Mouse (Mus musculus) forebrain, embryonic 14.5 days (tissue): Measurements from ENCODE around the gene Gpsm1. TPM values are rescaled to one million over a fixed set of nuclear protein-coding genes. Genes with fewer than 3 reads are reported as not detected.
A peak's percentile ranks its signal among the peaks of the same experiment; 100 is the strongest.
"Not testable (repeated sequence)": the region's sequence is repeated elsewhere in the genome, so short reads cannot be mapped to it uniquely, and the experiment has no call there.

Source experiments
- ATAC-seq: fragments of 200-750 bp; cut with Nextera tagmentation; 2 replicates; pipeline ENCODE4 v1.8.0; 2017; ENCODE audit warnings: mild to moderate bottlenecking, moderate library complexity
- DNase-seq: peaks from one replicate; pipeline ENCODE4 v3.0.0-alpha.2; 2015; ENCODE audit warnings: low spot score
- H3K27ac ChIP-seq: fragments of 300-500 bp; sonication (generic); 2 replicates; pipeline ENCODE4 v1.5.1; 2014; ENCODE audit warnings: low read depth, mild to moderate bottlenecking, control low read depth, low read length, moderate library complexity
- H3K27me3 ChIP-seq: fragments of 300-500 bp; sonication (generic); replicated peaks from 2 replicates; pipeline ENCODE4 v1.6.1; 2014; ENCODE audit warnings: low read length, control low read depth, mixed read lengths; ENCODE audit not compliant: control insufficient read depth, insufficient read depth
- H3K36me3 ChIP-seq: fragments of 300-500 bp; sonication (generic); 2 replicates; pipeline ENCODE4 v1.6.1; 2014; ENCODE audit warnings: low read length, control low read depth; ENCODE audit not compliant: control insufficient read depth, insufficient read depth
- H3K4me1 ChIP-seq: fragments of 300-500 bp; sonication (generic); 2 replicates; pipeline ENCODE4 v1.6.1; 2014; ENCODE audit warnings: antibody characterized with exemption, low read length, control low read depth; ENCODE audit not compliant: control insufficient read depth, insufficient read depth
- H3K4me2 ChIP-seq: fragments of 300-500 bp; sonication (generic); 2 replicates; pipeline ENCODE4 v1.6.1; 2014; ENCODE audit warnings: mild to moderate bottlenecking, control low read depth, low read length
- H3K4me3 ChIP-seq: fragments of 300-500 bp; sonication (generic); 2 replicates; pipeline ENCODE4 v1.5.1; 2014; ENCODE audit warnings: low read depth, low read length, control low read depth
- H3K9ac ChIP-seq: fragments of 300-500 bp; sonication (generic); 2 replicates; pipeline ENCODE4 v1.6.1; 2014; ENCODE audit warnings: mild to moderate bottlenecking, low read length, control low read depth, moderate library complexity
- H3K9me3 ChIP-seq: fragments of 300-500 bp; sonication (generic); replicated peaks from 2 replicates; pipeline ENCODE4 v1.6.1; 2016; ENCODE audit warnings: low read length, control low read depth, mixed read lengths; ENCODE audit not compliant: control insufficient read depth
- WGBS: fragments of 180-500 bp; shearing (Covaris S2); extraction: QIAGEN DNeasy Blood & Tissue Kit; methylation state at CpG from one replicate; pipeline ENCODE4 v1.1.7; 2014; 5-methylcytosine and 5-hydroxymethylcytosine counted together
- polyA plus RNA-seq: library from polyadenylated mRNA; unstranded; fragments of >200 nt; fragmentation: Nextera tagmentation; extraction: Ambion mirVana; gene quantifications from 2 replicates; pipeline ENCODE4 v1.2.1, GENCODE M21; 2014

Gpsm1 gene
- polyA plus RNA-seq, 1 experiment from 2014 or later, result 56.0 TPM

DNA sequence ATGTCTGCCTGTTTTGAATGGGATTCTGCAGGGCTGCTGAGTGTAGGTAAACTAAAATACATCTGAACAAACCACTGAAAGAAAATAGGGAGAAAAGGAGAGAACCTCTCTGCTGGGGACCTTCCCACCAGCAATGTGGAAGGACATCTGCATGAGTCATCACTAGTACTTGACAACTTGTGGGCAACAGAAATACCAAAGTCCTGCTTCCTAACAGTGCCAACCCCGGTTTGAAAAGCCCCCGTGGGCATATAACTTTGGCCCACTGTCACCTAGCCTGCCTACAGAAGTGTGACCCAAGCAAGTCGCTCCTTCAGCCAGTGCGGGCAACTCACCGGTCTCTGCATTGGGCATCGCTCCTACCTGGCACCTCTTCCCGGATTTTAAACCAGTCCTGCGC is 57.1 kb downstream of the Gpsm1 start:
- ATAC-seq (no peak), DNase-seq (no peak)
- Histone ChIP-seq H3K4me3 (no peak overlapping the region), H3K4me2 (no peak overlapping the region), H3K36me3 (peaks cover 98% of the 10 kb centered on the region), H3K9ac (no peak overlapping the region), H3K27ac (no peak overlapping the region), H3K9me3 (no peaks in the 10 kb centered on the region), H3K27me3 (no peaks in the 10 kb centered on the region), H3K4me1 (no peaks in the 10 kb centered on the region)
- 99% methylated on average over 8 of the region's 8 CpGs for WGBS

DNA sequence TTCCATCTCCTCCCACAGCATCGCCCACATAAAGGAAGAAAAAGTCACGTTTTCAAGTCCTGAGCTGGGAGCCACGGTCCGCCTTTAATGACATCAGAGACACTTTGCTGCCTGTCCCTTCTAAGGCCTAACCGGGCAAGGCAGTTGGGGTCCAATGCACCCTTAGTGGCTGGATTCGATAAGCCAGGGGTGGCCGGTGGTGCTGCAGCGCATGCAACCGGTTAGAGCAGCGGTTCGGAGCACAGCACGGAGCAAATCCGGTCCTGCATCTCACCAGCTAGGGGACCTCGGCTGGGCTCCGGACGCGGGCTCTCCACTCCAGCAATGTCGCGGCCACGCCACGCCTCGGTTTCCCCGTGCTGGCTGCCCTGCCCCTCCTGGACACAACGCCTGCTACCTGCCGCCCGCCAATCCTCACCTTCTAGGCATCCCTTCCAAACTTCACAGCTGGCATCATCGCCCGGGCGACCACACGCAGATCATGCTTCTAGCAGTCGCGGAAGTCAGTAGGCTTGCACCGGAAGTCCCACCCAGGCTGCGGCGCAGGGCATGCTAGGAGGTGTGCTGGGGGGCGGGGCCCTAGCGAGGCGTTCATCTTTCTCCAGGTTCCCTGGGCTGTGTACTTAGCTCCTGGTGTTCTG is 64.9 kb downstream of the Gpsm1 start, which contains the start of gene Snapc4:
Snapc4 (minus strand) TSS at position 523 of the 641 bp plus-strand sequence.
- Histone ChIP-seq H3K4me2 (peak within 1 kb of the TSS; percentile 84), H3K9ac (peak within 1 kb of the TSS; percentile 81), H3K4me1 (peaks cover 3% of the 10 kb centered on the region; the same call in 1 of the 2 replicates), H3K4me3 (peak within 1 kb of the TSS; percentile 72), H3K9me3 (no peaks in the 10 kb centered on the region), H3K27ac (peak within 1 kb of the TSS; percentile 48; the same call in 1 of the 2 replicates), H3K27me3 (no peaks in the 10 kb centered on the region), H3K36me3 (peaks cover 68% of the 10 kb centered on the region)
- DNase-seq (peak; percentile 92), ATAC-seq (peak; percentile 98)
- under 1% methylated on average over 38 of the region's 38 CpGs for WGBS

- H3K9me3 ChIP-seq, H3K4me1 ChIP-seq, ATAC-seq, H3K27me3 ChIP-seq, DNase-seq: not testable (repeated sequence)
- peak overlapping the region; percentile 84 for H3K4me2 ChIP-seq
- H3K36me3 ChIP-seq, result peaks cover 68% of the 10 kb centered on the region
- 31% methylated on average over 6 of the region's 6 CpGs for WGBS
- H3K4me3 ChIP-seq, result peak overlapping the region; percentile 72
- peak overlapping the region; percentile 39; the same call in 1 of the 2 replicates for H3K27ac ChIP-seq
- peak overlapping the region; percentile 81 for H3K9ac ChIP-seq
Observed at GRCm38 (mm10) chr2:26380871-26381270, 65.6 kb downstream of the Gpsm1 start.

GRCm38 (mm10) chr2:26387713-26388112 is 72.4 kb downstream of the Gpsm1 start:
- peaks cover 76% of the 10 kb centered on the region for H3K36me3 ChIP-seq
- H3K4me1 ChIP-seq, result peaks cover 11% of the 10 kb centered on the region
- H3K27ac ChIP-seq, result no peak overlapping the region
- no peaks in the 10 kb centered on the region for H3K27me3 ChIP-seq
- WGBS, result 87% methylated on average over 3 of the region's 3 CpGs
- no peak overlapping the region for H3K9ac ChIP-seq
- DNase-seq (no peak), ATAC-seq (no peak)
- no peaks in the 10 kb centered on the region for H3K9me3 ChIP-seq
- H3K4me3 ChIP-seq, result no peak overlapping the region
- H3K4me2 ChIP-seq, result peak overlapping the region; percentile 98; the same call in 1 of the 2 replicates

GRCm38 (mm10) chr2:26388682-26389153 is 73.4 kb downstream of the Gpsm1 start:
- H3K4me1 ChIP-seq, result peaks cover 11% of the 10 kb centered on the region
- peaks cover 76% of the 10 kb centered on the region for H3K36me3 ChIP-seq
- peak overlapping the region; percentile 98 for H3K4me2 ChIP-seq
- peak overlapping the region; percentile 44; the same call in 1 of the 2 replicates for H3K27ac ChIP-seq
- no peaks in the 10 kb centered on the region for H3K9me3 ChIP-seq
- H3K9ac ChIP-seq, result peak overlapping the region; percentile 91
- DNase-seq (no peak), ATAC-seq (peak; percentile 60)
- H3K27me3 ChIP-seq, result no peaks in the 10 kb centered on the region
- WGBS, result 0% methylated on average over 42 of the region's 45 CpGs
- peak overlapping the region; percentile 98 for H3K4me3 ChIP-seq

GRCm38 (mm10) chr2:26389154-26389690 is 73.9 kb downstream of the Gpsm1 start, which contains the start of the genes Entr1 and Pmpca:
Gene Entr1 (minus strand): TSS chr2:26389316.
Gene Pmpca (plus strand): TSS chr2:26389339.
- DNase-seq (peak; percentile 90), ATAC-seq (peak; percentile 93)
- no peaks in the 10 kb centered on the region for H3K9me3 ChIP-seq
- H3K27ac ChIP-seq, result peak within 1 kb of the TSS; percentile 44; the same call in 1 of the 2 replicates
- H3K4me3 ChIP-seq, result peak within 1 kb of the TSS; percentile 98
- WGBS, result under 1% methylated on average over 59 of the region's 60 CpGs
- peaks cover 76% of the 10 kb centered on the region for H3K36me3 ChIP-seq
- H3K4me2 ChIP-seq, result peak within 1 kb of the TSS; percentile 98
- peak within 1 kb of the TSS; percentile 91 for H3K9ac ChIP-seq
- peaks cover 11% of the 10 kb centered on the region for H3K4me1 ChIP-seq
- no peaks in the 10 kb centered on the region for H3K27me3 ChIP-seq

DNA sequence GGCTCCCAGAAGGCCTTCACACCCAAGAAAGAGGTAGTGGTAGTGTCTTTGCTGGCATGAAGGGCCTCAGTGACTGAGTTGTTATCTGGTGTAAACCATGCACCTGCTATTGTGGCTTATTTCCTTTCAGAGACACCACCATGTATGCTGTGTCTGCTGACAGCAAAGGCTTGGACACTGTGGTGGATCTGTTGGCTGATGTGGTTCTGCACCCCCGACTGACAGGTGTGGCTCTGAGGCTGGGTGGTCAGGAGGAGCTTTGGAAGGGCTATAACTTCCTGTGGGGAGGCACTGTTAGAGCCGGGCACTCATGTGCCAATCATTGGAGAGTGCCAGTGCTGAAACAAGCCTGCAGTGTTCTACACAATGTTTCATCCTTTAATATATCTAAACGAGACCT is 75.6 kb downstream of the Gpsm1 start:
- DNase-seq, result no peak
- H3K9ac ChIP-seq, result no peak overlapping the region
- H3K27me3 ChIP-seq, result no peaks in the 10 kb centered on the region
- peaks cover 11% of the 10 kb centered on the region for H3K4me1 ChIP-seq
- no peak overlapping the region for H3K4me2 ChIP-seq
- no peak overlapping the region for H3K27ac ChIP-seq
- no peak overlapping the region for H3K4me3 ChIP-seq
- no peak for ATAC-seq
- peaks cover 76% of the 10 kb centered on the region for H3K36me3 ChIP-seq
- no peaks in the 10 kb centered on the region for H3K9me3 ChIP-seq
- 84% methylated on average over 3 of the region's 3 CpGs for whole genome bisulfite sequencing

DNA sequence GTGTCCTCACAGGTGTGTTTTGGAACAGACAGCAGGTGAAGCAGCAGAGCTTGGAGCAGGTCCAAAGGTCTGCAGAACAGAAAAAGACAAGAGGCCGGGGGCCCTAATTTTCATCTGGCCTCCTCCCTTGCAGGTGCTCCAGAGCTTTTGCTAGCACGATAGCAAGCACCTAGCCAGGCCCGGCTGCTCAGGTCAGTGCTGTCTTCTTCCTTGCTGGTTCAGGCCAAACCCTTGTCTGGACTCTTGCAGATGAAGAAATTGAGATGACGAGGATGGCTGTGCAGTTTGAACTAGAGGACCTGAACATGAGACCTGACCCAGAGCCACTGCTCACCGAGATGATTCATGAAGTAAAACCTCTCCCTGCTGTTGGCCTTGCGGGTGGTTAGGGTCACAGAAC is 76.3 kb downstream of the Gpsm1 start:
- peaks cover 76% of the 10 kb centered on the region for H3K36me3 ChIP-seq
- 95% methylated on average over 6 of the region's 6 CpGs for WGBS
- no peak for ATAC-seq

More for the DNA sequence above, 76.3 kb downstream of the Gpsm1 start:
- Histone ChIP-seq H3K9me3 (no peaks in the 10 kb centered on the region), H3K4me1 (peaks cover 11% of the 10 kb centered on the region), H3K4me2 (no peak overlapping the region), H3K27ac (no peak overlapping the region), H3K27me3 (no peaks in the 10 kb centered on the region), H3K4me3 (no peak overlapping the region), H3K9ac (no peak overlapping the region)
- DNase-seq, result no peak
